Mouse (Mus musculus) E14TG2a.4 (cell line): ENCODE results near the gene Tnfaip8l3.

Experiments
- CTCF ChIP-seq: conservative IDR thresholded peaks from 2 replicates; pipeline ENCODE4 v1.5.1; 2014; ENCODE audit warnings: low read length
- NANOG ChIP-seq: IDR thresholded peaks from 2 replicates; pipeline ENCODE4 v1.6.1; 2014; ENCODE audit warnings: borderline replicate concordance, low read length, mixed read lengths
- POU5F1 ChIP-seq: IDR thresholded peaks from 2 replicates; pipeline ENCODE4 v1.6.1; 2014; ENCODE audit warnings: low read length, borderline replicate concordance

GRCm38 (mm10) chr9:54098636-54099035, 30.4 kb upstream of the Tnfaip8l3 start:
- no peak for TF ChIP-seq CTCF
- peak; percentile 40; the same call in 1 of the 2 replicates for TF ChIP-seq NANOG
- peak; percentile 25; the same call in 1 of the 2 replicates for TF ChIP-seq POU5F1
